Mouse (Mus musculus) neural tube, embryonic 13.5 days (tissue): ENCODE measurements around the gene Apol6. TPM values are rescaled to one million over a fixed set of nuclear protein-coding genes. Genes with fewer than 3 reads are reported as not detected.

ENCODE experiments used
- ATAC-seq: fragments of 200-750 bp; cut with Nextera tagmentation; 2 replicates; pipeline ENCODE4 v1.8.0; 2017; ENCODE audit warnings: low read depth, mild to moderate bottlenecking, moderate TSS enrichment, moderate library complexity
- H3K27ac ChIP-seq: fragments of 300-500 bp; sonication (generic); replicated peaks from 2 replicates; pipeline ENCODE4 v1.5.1; 2015; ENCODE audit warnings: moderate library complexity, mild to moderate bottlenecking, inconsistent platforms
- H3K27me3 ChIP-seq: fragments of 300-500 bp; sonication (generic); 2 replicates; pipeline ENCODE4 v1.6.1; 2015; ENCODE audit warnings: mild to moderate bottlenecking, inconsistent platforms
- H3K36me3 ChIP-seq: fragments of 300-500 bp; sonication (generic); 2 replicates; pipeline ENCODE4 v1.6.1; 2015; ENCODE audit warnings: mild to moderate bottlenecking, inconsistent platforms
- H3K4me1 ChIP-seq: fragments of 300-500 bp; sonication (generic); replicated peaks from 2 replicates; pipeline ENCODE4 v1.6.1; 2015; ENCODE audit warnings: inconsistent platforms
- H3K4me2 ChIP-seq: fragments of 300-500 bp; sonication (generic); 2 replicates; pipeline ENCODE4 v1.6.1; 2015; ENCODE audit warnings: inconsistent platforms, mild to moderate bottlenecking, moderate library complexity
- H3K4me3 ChIP-seq: fragments of 300-500 bp; sonication (generic); 2 replicates; pipeline ENCODE4 v1.5.1; 2015; ENCODE audit warnings: mild to moderate bottlenecking, inconsistent platforms
- H3K9ac ChIP-seq: fragments of 300-500 bp; sonication (generic); 2 replicates; pipeline ENCODE4 v1.6.1; 2015; ENCODE audit warnings: moderate library complexity, mild to moderate bottlenecking, inconsistent platforms
- H3K9me3 ChIP-seq: fragments of 300-500 bp; sonication (generic); 2 replicates; pipeline ENCODE4 v1.6.1; 2016; ENCODE audit warnings: inconsistent platforms
- WGBS: fragments of 180-500 bp; shearing (Covaris S2); methylation state at CpG from one replicate; pipeline ENCODE4 v1.1.7; 2015; 5-methylcytosine and 5-hydroxymethylcytosine counted together
- polyA plus RNA-seq: library from polyadenylated mRNA; unstranded; fragments of >200 nt; fragmentation: Nextera tagmentation; extraction: Ambion mirVana; gene quantifications from 2 replicates; pipeline ENCODE4 v1.2.1, GENCODE M21; 2015

The Apol6 gene
- polyA plus RNA-seq, 1 experiment from 2014 or later: not detected

GRCm38 (mm10) chr15:77035643-77036042 lies 8.9 kb upstream of the Apol6 start:
- peaks cover 29% of the 10 kb centered on the region for H3K4me1 ChIP-seq
- ATAC-seq: no peak
- no peaks in the 10 kb centered on the region for H3K27me3 ChIP-seq
- 89% methylated on average over 3 of the region's 3 CpGs for WGBS
- H3K9me3 ChIP-seq: no peaks in the 10 kb centered on the region
- H3K4me3 ChIP-seq: no peak overlapping the region
- H3K36me3 ChIP-seq: no peaks in the 10 kb centered on the region
- H3K27ac ChIP-seq: no peak overlapping the region
- no peak overlapping the region for H3K4me2 ChIP-seq
- no peak overlapping the region for H3K9ac ChIP-seq

GRCm38 (mm10) chr15:77036320-77036988 lies 8.1 kb upstream of the Apol6 start:
- Histone ChIP-seq H3K4me1 (peaks cover 31% of the 10 kb centered on the region), H3K9me3 (no peaks in the 10 kb centered on the region), H3K4me3 (no peak overlapping the region), H3K27ac (peak overlapping the region; percentile 89), H3K9ac (0 out of 2 replicates have a peak overlapping the region, but pooled peaks have one; percentile 54), H3K36me3 (no peaks in the 10 kb centered on the region), H3K4me2 (no peak overlapping the region), H3K27me3 (no peaks in the 10 kb centered on the region)
- WGBS: 72% methylated on average over 11 of the region's 11 CpGs
- peak; percentile 66 for ATAC-seq

- no peak; the same call in 1 of the 2 replicates for ATAC-seq
- peaks cover 31% of the 10 kb centered on the region for H3K4me1 ChIP-seq
- no peaks in the 10 kb centered on the region for H3K36me3 ChIP-seq
- H3K9ac ChIP-seq: peak overlapping the region; percentile 54; the same call in 1 of the 2 replicates
- no peaks in the 10 kb centered on the region for H3K9me3 ChIP-seq
- H3K27me3 ChIP-seq: no peaks in the 10 kb centered on the region
- peak overlapping the region; percentile 89 for H3K27ac ChIP-seq
- H3K4me2 ChIP-seq: no peak overlapping the region
- H3K4me3 ChIP-seq: no peak overlapping the region
- WGBS: 42% methylated on average over 2 of the region's 2 CpGs
These were observed 7.6 kb upstream of the Apol6 start for GRCm38 (mm10) chr15:77036989-77037277.

- ATAC-seq: peak; percentile 62; the same call in 1 of the 2 replicates
- peak overlapping the region; percentile 54; the same call in 1 of the 2 replicates for H3K9ac ChIP-seq
- peaks cover 31% of the 10 kb centered on the region for H3K4me1 ChIP-seq
- WGBS: 26% methylated on average over 11 of the region's 11 CpGs
- H3K27ac ChIP-seq: peak overlapping the region; percentile 89
- no peak overlapping the region for H3K4me3 ChIP-seq
- no peaks in the 10 kb centered on the region for H3K9me3 ChIP-seq
- H3K4me2 ChIP-seq: no peak overlapping the region
- H3K27me3 ChIP-seq: no peaks in the 10 kb centered on the region
- H3K36me3 ChIP-seq: no peaks in the 10 kb centered on the region
These were observed 7.0 kb upstream of the Apol6 start for GRCm38 (mm10) chr15:77037278-77038161.

- WGBS: 78% methylated on average over 8 of the region's 9 CpGs
- Histone ChIP-seq H3K4me1 (peaks cover 31% of the 10 kb centered on the region), H3K36me3 (no peaks in the 10 kb centered on the region), H3K9ac (no peak overlapping the region), H3K4me2 (no peak overlapping the region), H3K9me3 (no peaks in the 10 kb centered on the region), H3K4me3 (no peak overlapping the region), H3K27ac (no peak overlapping the region), H3K27me3 (no peaks in the 10 kb centered on the region)
- no peak for ATAC-seq
These were observed 5.3 kb upstream of the Apol6 start for GRCm38 (mm10) chr15:77039211-77039700.

- no peak overlapping the region for H3K4me2 ChIP-seq
- ATAC-seq: no peak
These were observed 3.7 kb upstream of the Apol6 start for GRCm38 (mm10) chr15:77040784-77041183.

GRCm38 (mm10) chr15:77045609-77046008 lies 1.1 kb downstream of the Apol6 start:
- ATAC-seq: no peak
- no peak overlapping the region for H3K27ac ChIP-seq
- no peaks in the 10 kb centered on the region for H3K27me3 ChIP-seq
- 0 out of 2 replicates have a peak, but pooled peaks cover 2% of the 10 kb centered on the region for H3K4me1 ChIP-seq
- H3K4me3 ChIP-seq: no peak overlapping the region
- H3K4me2 ChIP-seq: no peak overlapping the region
- no peak overlapping the region for H3K9ac ChIP-seq
- H3K9me3 ChIP-seq: no peaks in the 10 kb centered on the region
- no peaks in the 10 kb centered on the region for H3K36me3 ChIP-seq
- WGBS: 73% methylated on average over 10 of the region's 10 CpGs

More at GRCm38 (mm10) chr15:77040784-77041183, 3.7 kb upstream of the Apol6 start:
- Histone ChIP-seq H3K27me3 (no peaks in the 10 kb centered on the region), H3K9me3 (no peaks in the 10 kb centered on the region), H3K4me1 (peaks cover 31% of the 10 kb centered on the region), H3K36me3 (no peaks in the 10 kb centered on the region), H3K9ac (no peak overlapping the region), H3K4me3 (no peak overlapping the region), H3K27ac (no peak overlapping the region)
- WGBS: 71% methylated on average over 3 of the region's 3 CpGs

GRCm38 (mm10) chr15:77050570-77050969 lies 6.0 kb downstream of the Apol6 start, which contains the start of gene Mb:
Mb (minus strand) TSS chr15:77050670.
- WGBS: 91% methylated on average over 10 of the region's 10 CpGs
- Histone ChIP-seq H3K27me3 (no peaks in the 10 kb centered on the region), H3K9me3 (no peaks in the 10 kb centered on the region), H3K9ac (no peak within 1 kb of the TSS), H3K4me2 (no peak within 1 kb of the TSS), H3K4me3 (no peak within 1 kb of the TSS), H3K27ac (no peak within 1 kb of the TSS), H3K4me1 (peaks cover 5% of the 10 kb centered on the region), H3K36me3 (no peaks in the 10 kb centered on the region)
- no peak for ATAC-seq

- H3K4me2 ChIP-seq: no peak overlapping the region
- 31% methylated on average over 1 of the region's 1 CpGs for WGBS
These were observed 7.6 kb downstream of the Apol6 start for GRCm38 (mm10) chr15:77052176-77052575.

GRCm38 (mm10) chr15:77053021-77053420 lies 8.5 kb downstream of the Apol6 start:
- H3K4me3 ChIP-seq: no peak overlapping the region
- H3K4me2 ChIP-seq: no peak overlapping the region
- H3K4me1 ChIP-seq: peaks cover 20% of the 10 kb centered on the region
- H3K9me3 ChIP-seq: no peaks in the 10 kb centered on the region
- no peak overlapping the region for H3K9ac ChIP-seq
- no peak overlapping the region for H3K27ac ChIP-seq
- ATAC-seq: no peak
- no peaks in the 10 kb centered on the region for H3K36me3 ChIP-seq
- WGBS: 91% methylated on average over 1 of the region's 1 CpGs
- H3K27me3 ChIP-seq: no peaks in the 10 kb centered on the region

More at GRCm38 (mm10) chr15:77052176-77052575, 7.6 kb downstream of the Apol6 start:
- Histone ChIP-seq H3K27ac (no peak overlapping the region), H3K9ac (no peak overlapping the region), H3K27me3 (no peaks in the 10 kb centered on the region), H3K9me3 (no peaks in the 10 kb centered on the region), H3K4me1 (peaks cover 20% of the 10 kb centered on the region), H3K4me3 (no peak overlapping the region), H3K36me3 (no peaks in the 10 kb centered on the region)
- no peak for ATAC-seq

GRCm38 (mm10) chr15:77054611-77055175 lies 10.2 kb downstream of the Apol6 start:
- no peaks in the 10 kb centered on the region for H3K9me3 ChIP-seq
- 65% methylated on average over 5 of the region's 5 CpGs for whole genome bisulfite sequencing
- ATAC-seq: no peak

More at GRCm38 (mm10) chr15:77054611-77055175, 10.2 kb downstream of the Apol6 start:
- no peak overlapping the region for H3K4me2 ChIP-seq
- H3K27ac ChIP-seq: no peak overlapping the region
- no peaks in the 10 kb centered on the region for H3K27me3 ChIP-seq
- no peak overlapping the region for H3K9ac ChIP-seq
- H3K4me1 ChIP-seq: peaks cover 20% of the 10 kb centered on the region
- no peak overlapping the region for H3K4me3 ChIP-seq
- no peaks in the 10 kb centered on the region for H3K36me3 ChIP-seq
